Mouse (Mus musculus): ENCODE data around the gene Rgs19.

DNA sequence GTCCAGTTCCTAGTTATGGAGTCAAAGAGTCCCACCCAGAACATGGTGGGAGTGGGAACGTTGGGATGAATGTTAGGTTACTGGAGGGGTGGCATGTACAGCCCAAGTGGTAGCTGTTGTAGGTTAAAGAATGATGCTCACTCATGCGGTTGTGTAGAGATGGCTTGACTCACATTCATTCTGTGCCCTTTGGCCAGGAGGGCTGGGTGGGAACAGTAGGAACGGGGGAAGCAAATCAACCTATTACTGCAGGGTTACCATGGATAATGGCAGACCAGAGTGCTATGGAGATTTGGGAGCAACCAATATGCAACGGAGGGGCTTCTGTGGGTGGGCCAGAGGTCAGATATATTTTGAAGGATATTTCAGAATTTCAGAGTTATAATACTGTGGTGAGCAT, 18.8 kb downstream of the Rgs19 start:
- TF ChIP-seq CTCF (IDR thresholded peaks at IDR 0.05) (no peak), EP300 (IDR thresholded peaks at IDR 0.05) (no peak)

Data from lung, postnatal 0 days (tissue).